Comparison of ENCODE assay signal across 1 mouse cellular context in genomic region chr11:115679554-115680238, GRCm38 (mm10).
TF ChIP-seq lines count a peak whose summit lies in the region.

No protein-coding gene starts in this region.

TF ChIP-seq in CH12.LX, 34 proteins besides CTCF, POLR2A, EP300 and RAD21 (continued from another document):
- TF ChIP-seq MYC (IDR thresholded peaks at IDR 0.05; ENCODE audit: low read depth, low read length) (no peak), ZMIZ1 (IDR thresholded peaks at IDR 0.05; ENCODE audit: low read depth, low read length) (no peak), CHD1 (IDR thresholded peaks at IDR 0.05; ENCODE audit: low read depth, low read length) (no peak), ETS1 (conservative IDR thresholded peaks at IDR 0.05; ENCODE audit: low read depth, low read length) (no peak), POLR2AphosphoS2 (IDR thresholded peaks at IDR 0.05; ENCODE audit: low read depth, low read length) (no peak; the same call in 1 of the 2 replicates), IRF4 (IDR thresholded peaks at IDR 0.05; ENCODE audit: low read depth, low read length) (no peak), GABPA (IDR thresholded peaks at IDR 0.05; ENCODE audit: insufficient replicate concordance, low read depth, low read length) (no peak), KAT2A (IDR thresholded peaks at IDR 0.05; ENCODE audit: insufficient replicate concordance, low read length) (0 out of 2 replicates have a peak, but pooled peaks have one; percentile 13), ELF1 (IDR thresholded peaks at IDR 0.05; ENCODE audit: low read depth, low read length) (no peak), ZC3H11A (IDR thresholded peaks at IDR 0.05; ENCODE audit: low read depth, low read length) (no peak), TBP (conservative IDR thresholded peaks at IDR 0.05; ENCODE audit: low read depth, low read length) (no peak), MEF2A (IDR thresholded peaks at IDR 0.05; ENCODE audit: borderline replicate concordance, low read depth, low read length) (no peak; the same call in 1 of the 2 replicates), NRF1 (IDR thresholded peaks at IDR 0.05; ENCODE audit: low read depth, low read length) (no peak), JUND (conservative IDR thresholded peaks at IDR 0.05; ENCODE audit: low read depth, low read length) (no peak), SMC3 (IDR thresholded peaks at IDR 0.05; ENCODE audit: low read depth, low read length) (no peak), USF1 (IDR thresholded peaks at IDR 0.05; ENCODE audit: low read depth, low read length) (no peak), ZKSCAN1 (IDR thresholded peaks at IDR 0.05; ENCODE audit: borderline replicate concordance, low read depth, low read length) (no peak), RCOR1 (conservative IDR thresholded peaks at IDR 0.05; ENCODE audit: low read depth, low read length) (no peak), NELFE (IDR thresholded peaks at IDR 0.05; ENCODE audit: low read depth, low read length) (0 out of 2 replicates have a peak, but pooled peaks have one; percentile 13), MAFK (IDR thresholded peaks at IDR 0.05; ENCODE audit: insufficient replicate concordance, low read length) (no peak)
